Mouse (Mus musculus) lung, adult 2 months (tissue): ENCODE measurements around the gene Dlgap1.

Source experiments
- CTCF ChIP-seq: fragments of 200-500 bp; IDR thresholded peaks from 2 replicates; pipeline ENCODE4 v1.5.1; 2011; ENCODE audit warnings: mild to moderate bottlenecking, low read length, control low read depth; ENCODE audit not compliant: insufficient read depth
- POLR2A ChIP-seq: fragments of 200-500 bp; IDR thresholded peaks from 2 replicates; pipeline ENCODE4 v1.6.1; 2011; ENCODE audit warnings: low read depth, mild to moderate bottlenecking, control low read depth, low read length, borderline replicate concordance; ENCODE audit errors: extremely low read depth

GRCm38 (mm10) chr17:70746379-70747079 is 777.7 kb downstream of the Dlgap1 start:
- TF ChIP-seq CTCF: peak; percentile 37
- TF ChIP-seq POLR2A: no peak
